Mouse (Mus musculus) embryo, embryonic 10 days (tissue): ENCODE measurements at regions not wholly inside any gene's neighbourhood (a gene's known extent, or its start where the extent isn't known, plus 50 kb on each side); places are given as distances from the start of the nearest gene placed in this dataset.
A peak's percentile ranks its signal among the peaks of the same experiment; 100 is the strongest.
"Not testable (repeated sequence)": the region's sequence is repeated elsewhere in the genome, so short reads cannot be mapped to it uniquely, and the experiment has no call there.

Experiments
- DNase-seq: peaks from one replicate; pipeline ENCODE4 v3.0.0-alpha.2; 2015; ENCODE audit warnings: low spot score

DNA sequence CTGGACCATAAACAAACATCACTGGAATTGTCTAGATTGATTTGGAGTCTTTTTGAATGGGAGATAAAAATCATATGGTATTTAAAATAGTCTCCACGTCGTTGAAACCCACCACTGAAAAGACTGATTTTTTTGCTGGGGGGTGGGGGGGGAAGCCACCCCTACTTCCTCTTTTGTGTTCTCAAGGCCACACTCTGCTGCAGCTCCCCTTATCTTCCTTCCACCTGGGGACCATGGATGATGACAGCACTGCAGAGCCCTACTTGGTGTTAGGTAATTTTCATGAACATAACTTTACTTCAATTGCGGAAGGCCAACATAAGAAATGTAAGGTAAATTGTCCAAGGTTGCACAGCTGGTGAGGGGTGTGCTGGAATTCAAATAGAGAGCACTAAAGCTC is 232.4 kb upstream of the Vrk2 start:
- no peak for DNase-seq

DNA sequence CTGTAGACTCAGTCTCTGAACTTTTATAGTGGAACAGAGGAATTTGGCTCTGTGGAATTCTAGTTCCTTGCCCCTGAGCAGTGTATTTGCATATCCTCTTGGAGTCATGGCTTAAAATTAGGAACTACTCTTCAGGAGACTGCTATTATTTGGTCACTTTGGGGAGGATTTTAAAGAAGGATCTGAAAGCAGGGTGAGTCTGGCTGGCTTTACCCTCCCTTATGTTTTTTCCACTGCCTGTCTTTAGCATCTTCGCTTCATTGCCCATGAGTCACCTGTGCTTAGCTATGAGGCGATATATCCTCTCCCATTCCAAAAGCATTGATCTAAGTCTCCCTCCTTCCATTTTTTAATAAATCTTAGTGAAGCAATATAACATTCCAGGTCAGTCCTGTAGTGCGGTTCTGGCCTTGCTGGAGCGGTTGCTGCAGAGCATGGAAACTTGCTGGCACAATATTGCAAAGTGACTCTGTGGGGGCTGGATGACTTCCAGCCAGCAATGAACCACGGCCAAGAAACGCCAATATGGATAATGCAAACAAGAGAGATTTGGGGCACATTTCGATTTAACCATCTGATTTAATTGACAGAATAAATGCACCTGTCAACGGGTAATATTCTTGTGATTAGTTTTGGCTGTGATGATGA is 230.4 kb upstream of the Vrk2 start:
- DNase-seq, result no peak

GRCm38 (mm10) chr11:26821091-26821490 is 227.3 kb upstream of the Vrk2 start:
- no peak for DNase-seq

GRCm38 (mm10) chr11:26817316-26817715 is 223.5 kb upstream of the Vrk2 start:
- DNase-seq, result no peak

- no peak for DNase-seq
Measured at GRCm38 (mm10) chr11:26815104-26815503, 221.3 kb upstream of the Vrk2 start.

DNA sequence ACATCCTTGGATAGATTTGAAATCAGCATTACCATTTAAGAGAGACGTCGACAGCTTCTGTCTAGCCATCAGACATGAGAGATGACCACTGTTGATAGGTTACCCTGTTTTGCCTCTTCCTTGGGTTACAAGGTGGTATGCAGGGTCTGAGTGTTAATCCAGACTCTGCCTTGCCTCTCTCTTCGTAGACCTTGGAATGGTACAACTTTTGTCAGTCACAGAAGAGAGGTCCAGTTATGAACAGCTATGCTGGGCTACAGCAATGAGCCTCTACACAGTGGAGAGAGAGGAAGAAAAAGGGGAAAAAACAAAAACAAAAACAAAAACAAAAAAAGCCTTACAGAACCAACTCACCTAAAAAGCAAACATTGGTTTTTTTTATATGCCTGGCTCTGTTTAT is 220.8 kb upstream of the Vrk2 start:
- DNase-seq, result no peak

GRCm38 (mm10) chr11:26802249-26802941 is 208.6 kb upstream of the Vrk2 start:
- no peak for DNase-seq

DNA sequence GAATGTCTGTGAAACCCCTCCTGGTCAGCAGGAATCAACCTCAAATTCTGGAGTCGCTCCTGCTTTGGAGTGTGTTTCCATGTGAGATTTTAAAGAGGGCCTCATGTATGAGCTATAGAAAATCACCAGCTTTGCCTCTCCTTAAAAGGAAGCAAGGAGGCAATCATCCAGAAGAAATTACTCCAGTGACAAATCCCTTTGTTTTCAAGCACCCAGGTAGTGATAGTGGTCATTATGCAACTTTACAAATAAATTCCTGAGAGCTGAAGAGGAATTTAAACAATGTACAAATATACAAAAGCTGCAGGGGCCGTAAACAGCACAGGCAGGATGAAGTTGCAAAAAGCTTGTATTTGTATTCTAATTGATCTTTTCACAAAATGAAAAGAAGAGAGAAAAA is 206.5 kb upstream of the Vrk2 start:
- no peak for DNase-seq

- no peak for DNase-seq
Measured at GRCm38 (mm10) chr11:26794629-26794966, 200.8 kb upstream of the Vrk2 start.

- DNase-seq, result no peak
Measured at GRCm38 (mm10) chr11:26793928-26794628, 200.3 kb upstream of the Vrk2 start.

DNA sequence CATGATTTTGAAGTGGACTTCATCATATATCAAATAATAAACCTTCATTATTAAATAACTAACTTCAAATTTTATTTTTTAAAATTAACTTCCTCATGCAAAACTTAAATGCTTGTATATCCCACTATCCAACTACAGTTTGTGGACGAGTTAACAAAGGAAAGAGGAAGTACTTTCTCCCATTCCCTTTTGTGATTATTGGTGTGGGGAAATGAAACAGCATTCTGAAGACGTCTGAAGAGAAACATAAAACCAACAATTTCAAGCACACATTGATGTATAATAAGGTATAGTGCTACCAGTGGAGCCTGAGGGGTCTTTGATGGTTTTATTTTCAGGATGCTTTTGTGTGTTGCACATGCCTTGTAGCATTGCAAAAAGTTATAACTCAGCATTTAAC is 195.5 kb upstream of the Vrk2 start:
- DNase-seq, result no peak

GRCm38 (mm10) chr11:26785164-26785563 is 191.4 kb upstream of the Vrk2 start:
- peak; percentile 51 for DNase-seq

DNA sequence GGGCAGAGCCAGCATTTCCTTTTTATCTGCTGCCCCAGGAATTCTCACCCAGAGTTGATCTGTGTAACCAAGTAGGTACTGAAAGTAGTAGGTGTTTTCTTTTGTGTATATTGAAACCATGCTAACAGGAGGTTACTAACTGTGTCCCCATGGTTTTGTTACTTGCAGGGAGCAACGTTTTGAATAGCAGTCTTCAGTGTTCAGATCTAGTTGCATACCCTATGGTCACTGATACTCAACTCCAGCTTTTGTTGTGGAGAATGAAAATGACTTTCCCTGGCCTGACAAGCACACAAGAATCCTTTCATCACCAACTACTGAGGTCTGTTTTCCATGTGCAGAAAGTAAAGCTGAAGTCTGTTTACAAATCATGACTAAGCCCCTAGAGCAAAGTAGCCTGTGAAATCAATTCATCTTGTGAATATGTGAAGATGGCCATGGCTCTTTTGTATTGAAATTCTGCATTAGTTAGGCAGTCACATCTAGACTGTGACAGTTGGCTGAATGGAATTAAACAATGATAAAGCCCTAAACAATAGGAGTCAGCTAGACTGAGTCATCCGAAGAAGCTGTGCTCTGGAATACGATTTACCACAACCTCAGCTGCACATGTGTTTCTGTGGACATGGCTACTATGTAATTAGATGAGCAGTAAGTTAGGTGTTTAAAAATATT is 179.5 kb upstream of the Vrk2 start:
- DNase-seq, result peak; percentile 32

- DNase-seq, result no peak
Measured at GRCm38 (mm10) chr11:26755576-26755975, 161.8 kb upstream of the Vrk2 start.

GRCm38 (mm10) chr11:26753616-26754015 is 159.8 kb upstream of the Vrk2 start:
- DNase-seq, result peak; percentile 17

DNA sequence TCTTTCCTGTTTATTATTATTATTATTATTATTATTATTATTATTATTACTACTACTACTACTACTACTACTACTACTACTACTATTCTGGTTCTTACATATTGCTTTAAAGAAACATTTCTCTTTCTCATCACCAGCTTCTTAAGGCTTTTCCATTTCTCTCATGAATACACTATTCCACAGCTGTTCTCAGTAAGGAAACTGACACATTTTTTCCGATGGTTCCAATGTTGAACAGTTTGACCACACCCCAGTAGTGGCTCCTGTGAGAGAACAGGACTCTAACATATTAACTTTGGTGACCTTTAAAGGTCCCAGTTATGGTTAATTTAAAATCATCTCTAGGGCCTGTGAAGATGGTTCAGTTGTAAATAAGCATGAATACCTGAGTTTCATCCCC is 148.4 kb upstream of the Vrk2 start:
- no peak for DNase-seq

DNA sequence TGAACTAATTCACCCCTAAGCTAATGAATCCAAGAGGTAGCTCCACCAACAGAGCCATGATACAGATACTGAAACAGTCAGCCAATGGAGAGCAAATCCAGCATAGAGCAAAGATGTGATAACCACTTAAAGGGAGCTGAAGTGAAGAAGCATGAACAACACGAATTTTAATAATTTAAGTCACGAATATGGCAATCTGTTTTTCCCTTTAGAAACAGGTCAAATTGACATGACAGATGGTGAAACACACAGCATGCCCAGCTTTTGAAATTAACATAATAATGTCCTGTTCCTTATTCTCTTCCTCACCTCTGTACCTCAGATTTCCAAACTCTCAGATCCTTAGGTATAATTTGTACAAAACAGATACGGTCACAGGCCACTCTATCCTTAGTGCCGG is 145.9 kb upstream of the Vrk2 start:
- no peak for DNase-seq

DNA sequence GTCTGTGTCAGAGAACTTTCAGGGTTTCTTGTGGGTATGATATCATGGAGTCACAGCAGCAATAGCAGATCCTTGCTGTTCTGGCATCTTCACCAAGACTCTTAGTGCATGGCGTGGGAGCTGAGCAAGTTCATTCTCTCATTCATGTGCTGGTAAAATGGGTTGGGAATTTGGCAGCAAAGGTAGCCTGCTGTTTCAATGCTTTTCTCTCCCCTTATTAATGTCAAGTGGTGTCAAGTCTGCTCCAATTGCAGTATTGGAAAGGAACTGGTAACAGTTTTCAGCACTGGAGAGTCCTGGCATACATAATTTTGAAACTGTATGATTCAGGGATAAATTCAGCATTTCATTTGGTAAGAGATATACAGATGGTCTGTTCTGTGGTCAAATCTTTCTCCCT is 133.2 kb upstream of the Vrk2 start:
- no peak for DNase-seq

DNA sequence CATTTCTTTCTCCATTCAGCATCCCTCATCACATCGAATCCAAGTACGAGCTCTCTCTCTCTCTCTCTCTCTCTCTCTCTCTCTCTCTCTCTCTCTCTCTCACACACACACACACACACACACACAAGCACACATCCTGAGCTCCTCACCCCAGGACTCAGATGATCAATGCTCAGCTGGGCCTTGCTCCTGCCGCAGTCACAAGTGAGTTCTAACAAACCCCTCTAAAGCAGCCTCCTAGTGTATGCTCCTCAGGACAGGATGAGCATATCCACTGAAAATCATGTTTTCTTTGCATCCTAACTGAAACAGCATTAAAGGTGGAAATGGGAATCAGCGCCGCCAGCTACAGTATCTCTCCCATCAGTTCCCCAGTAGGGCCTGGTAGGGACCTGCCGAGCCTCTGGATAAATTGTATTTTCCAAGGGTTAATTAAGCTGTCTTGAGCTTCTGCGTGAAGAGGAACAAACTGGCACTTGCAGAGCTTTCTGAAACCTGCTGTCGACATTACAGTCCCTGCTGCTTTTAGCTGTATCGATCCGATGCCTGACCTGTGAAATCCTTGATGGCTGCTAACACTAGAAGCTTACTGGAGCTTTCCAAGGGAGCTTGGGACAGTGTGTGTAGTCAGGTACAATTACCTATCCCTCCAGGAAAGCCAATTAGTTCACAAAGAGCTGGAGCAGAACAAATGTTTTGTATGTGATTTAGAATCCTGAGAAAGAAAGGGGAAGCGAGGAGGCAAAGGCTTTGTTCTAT is 131.3 kb upstream of the Vrk2 start:
- DNase-seq, result no peak

DNA sequence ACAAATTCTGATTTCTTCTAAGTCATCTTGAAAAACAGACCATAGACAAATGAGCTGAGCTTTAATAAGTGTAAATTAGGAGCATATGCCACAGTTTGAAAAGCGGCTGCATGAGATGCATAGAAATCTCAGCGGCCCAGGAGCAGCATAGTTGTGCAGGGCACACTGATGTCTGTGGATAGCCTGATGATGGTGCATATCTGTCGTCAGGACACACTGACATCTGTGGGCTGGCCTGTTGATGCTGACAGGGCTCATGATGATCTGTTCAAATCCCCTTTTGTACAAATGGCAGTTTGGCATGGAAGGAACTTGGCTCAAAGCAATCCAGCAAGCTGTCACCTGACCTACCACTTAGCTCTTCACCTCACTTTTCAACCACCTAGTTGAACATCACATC is 128.5 kb upstream of the Vrk2 start:
- no peak for DNase-seq

DNA sequence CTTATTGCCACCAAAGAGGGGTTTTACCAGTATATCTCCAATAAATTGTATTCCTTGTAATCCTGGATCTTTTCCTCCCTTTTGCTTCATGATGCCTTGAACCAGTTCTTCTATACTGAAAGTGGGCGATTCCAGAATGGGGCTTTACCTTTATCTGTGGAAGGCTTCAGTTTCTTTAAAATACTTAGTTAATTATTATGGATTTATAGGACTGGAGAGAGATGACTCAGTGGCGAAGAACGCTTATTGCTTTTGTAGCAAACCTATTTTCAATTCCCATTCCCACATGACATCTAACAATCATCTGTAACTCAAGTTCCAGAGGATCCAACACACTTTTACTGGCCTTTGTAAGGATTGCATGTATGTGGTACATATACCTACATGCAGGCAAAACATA is 127.4 kb upstream of the Vrk2 start:
- DNase-seq, result no peak

DNA sequence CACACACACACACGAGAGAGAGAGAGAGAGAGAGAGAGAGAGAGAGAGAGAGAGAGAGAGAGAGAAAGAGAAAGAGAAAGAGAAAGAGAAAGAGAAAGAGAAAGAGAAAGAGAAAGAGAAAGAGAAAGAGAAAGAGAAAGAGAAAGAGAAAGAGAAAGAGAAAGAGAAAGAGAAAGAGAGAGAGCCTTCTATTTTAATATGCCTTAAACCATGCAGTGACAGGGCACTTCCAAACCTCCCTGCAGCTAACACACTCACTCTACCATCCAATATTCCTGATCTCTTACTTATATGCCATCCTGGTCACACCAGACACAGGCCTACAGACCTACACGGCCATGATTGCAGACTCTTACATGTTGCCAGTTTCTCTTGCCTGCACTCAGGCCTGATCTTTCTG is 117.4 kb upstream of the Vrk2 start:
- not testable (repeated sequence) for DNase-seq
